Mouse (Mus musculus) gastrocnemius, adult 8-10 months (tissue): ENCODE measurements at regions not wholly inside any gene's neighbourhood (a gene's known extent, or its start where the extent isn't known, plus 50 kb on each side); places are given as distances from the start of the nearest gene placed in this dataset.
"Not testable (repeated sequence)": the region's sequence is repeated elsewhere in the genome, so short reads cannot be mapped to it uniquely, and the experiment has no call there.

ENCODE experiments used
- DNase-seq, 2 experiments: peaks; one replicate each; pipeline ENCODE4 v3.0.0; 2022; ENCODE audit warnings: low spot score in 2 of 2

- no peak for DNase-seq
Measured at GRCm38 (mm10) chr6:95058017-95058416, 59.0 kb upstream of the Kbtbd8 start.

GRCm38 (mm10) chr6:95056222-95056621 is 60.8 kb upstream of the Kbtbd8 start:
- DNase-seq, result no peak

GRCm38 (mm10) chr6:95053717-95054382 is 63.2 kb upstream of the Kbtbd8 start:
- no peak for DNase-seq

GRCm38 (mm10) chr6:95041351-95041750 is 75.7 kb upstream of the Kbtbd8 start:
- DNase-seq, result not testable (repeated sequence)

- no peak for DNase-seq
Measured at GRCm38 (mm10) chr6:95024239-95024638, 92.8 kb upstream of the Kbtbd8 start.

- DNase-seq, result no peak
Measured at GRCm38 (mm10) chr6:95021724-95022123, 95.3 kb upstream of the Kbtbd8 start.

GRCm38 (mm10) chr6:95017911-95018310 is 99.1 kb upstream of the Kbtbd8 start:
- DNase-seq, result no peak

- no peak for DNase-seq
Measured at GRCm38 (mm10) chr6:95017484-95017883, 99.6 kb upstream of the Kbtbd8 start.

GRCm38 (mm10) chr6:95013096-95013495 is 103.9 kb upstream of the Kbtbd8 start:
- no peak for DNase-seq

- DNase-seq, result no peak
Measured at GRCm38 (mm10) chr6:95006485-95006884, 110.6 kb upstream of the Kbtbd8 start.

- DNase-seq, result no peak
Measured at GRCm38 (mm10) chr6:95003716-95004115, 113.3 kb upstream of the Kbtbd8 start.

- DNase-seq, result no peak
Measured at GRCm38 (mm10) chr6:94999562-94999961, 117.5 kb upstream of the Kbtbd8 start.

GRCm38 (mm10) chr6:94999002-94999401 is 118.0 kb upstream of the Kbtbd8 start:
- no peak for DNase-seq

- no peak for DNase-seq
Measured at GRCm38 (mm10) chr6:94998371-94998770, 118.7 kb upstream of the Kbtbd8 start.

- no peak for DNase-seq
Measured at GRCm38 (mm10) chr6:94994376-94994775, 122.7 kb upstream of the Kbtbd8 start.

- no peak for DNase-seq
Measured at GRCm38 (mm10) chr6:94987427-94987826, 129.6 kb upstream of the Kbtbd8 start.

- DNase-seq, result no peak
Measured at GRCm38 (mm10) chr6:94986346-94986745, 130.7 kb upstream of the Kbtbd8 start.

GRCm38 (mm10) chr6:94984411-94984895 is 132.6 kb upstream of the Kbtbd8 start:
- no peak for DNase-seq

GRCm38 (mm10) chr6:94968683-94969082 is 148.4 kb upstream of the Kbtbd8 start:
- no peak for DNase-seq

GRCm38 (mm10) chr6:94966962-94967361 is 150.1 kb upstream of the Kbtbd8 start:
- no peak for DNase-seq

GRCm38 (mm10) chr6:94963204-94963603 is 153.8 kb upstream of the Kbtbd8 start:
- DNase-seq, result no peak

- no peak for DNase-seq
Measured at GRCm38 (mm10) chr6:94962411-94963087, 154.5 kb upstream of the Kbtbd8 start.

- DNase-seq, result no peak
Measured at GRCm38 (mm10) chr6:94961821-94962220, 155.2 kb upstream of the Kbtbd8 start.
